Mouse (Mus musculus) olfactory bulb, adult 2 months (tissue): Measurements from ENCODE around the gene Btf3l4.

Experiments
- CTCF ChIP-seq: fragments of 200-500 bp; IDR thresholded peaks from 2 replicates; pipeline ENCODE4 v1.5.1; 2012; ENCODE audit warnings: low read depth, mild to moderate bottlenecking, low read length, moderate library complexity; ENCODE audit not compliant: insufficient read depth
- POLR2A ChIP-seq: fragments of 200-500 bp; IDR thresholded peaks from 2 replicates; pipeline ENCODE4 v1.6.1; 2012; ENCODE audit warnings: mild to moderate bottlenecking, low read depth, low read length, moderate library complexity; ENCODE audit not compliant: insufficient read depth

DNA sequence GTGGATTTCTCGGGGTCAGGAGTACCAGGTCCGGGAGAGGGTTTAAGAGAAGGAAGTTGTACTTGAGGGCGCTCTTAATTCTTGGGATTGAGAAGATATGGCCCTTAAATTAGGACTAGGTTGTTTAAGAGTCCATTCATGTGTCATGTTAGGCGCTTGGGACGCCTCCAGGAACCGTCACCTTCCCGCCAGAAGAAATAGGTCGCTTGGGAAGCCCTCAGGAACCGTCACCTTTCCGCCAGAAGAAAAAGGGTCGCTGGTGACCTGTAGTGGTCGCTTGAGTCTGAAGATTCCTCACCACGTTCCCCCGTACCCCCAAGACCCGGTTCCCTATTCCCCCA, 1.5 kb upstream of the Btf3l4 start:
- TF ChIP-seq CTCF (no peak), POLR2A (no peak)
